Mouse (Mus musculus) spleen, adult 2 months (tissue): ENCODE measurements around the gene Scn8a.

Source experiments
- CTCF ChIP-seq: fragments of 200-500 bp; IDR thresholded peaks from 2 replicates; pipeline ENCODE4 v1.5.1; 2011; ENCODE audit warnings: mild to moderate bottlenecking, inconsistent platforms; ENCODE audit not compliant: insufficient read depth, insufficient read length, insufficient replicate concordance; ENCODE audit errors: extremely low read depth
- POLR2A ChIP-seq: fragments of 200-500 bp; IDR thresholded peaks from 2 replicates; pipeline ENCODE4 v1.6.1; 2011; ENCODE audit warnings: low read depth, low read length, inconsistent platforms

DNA sequence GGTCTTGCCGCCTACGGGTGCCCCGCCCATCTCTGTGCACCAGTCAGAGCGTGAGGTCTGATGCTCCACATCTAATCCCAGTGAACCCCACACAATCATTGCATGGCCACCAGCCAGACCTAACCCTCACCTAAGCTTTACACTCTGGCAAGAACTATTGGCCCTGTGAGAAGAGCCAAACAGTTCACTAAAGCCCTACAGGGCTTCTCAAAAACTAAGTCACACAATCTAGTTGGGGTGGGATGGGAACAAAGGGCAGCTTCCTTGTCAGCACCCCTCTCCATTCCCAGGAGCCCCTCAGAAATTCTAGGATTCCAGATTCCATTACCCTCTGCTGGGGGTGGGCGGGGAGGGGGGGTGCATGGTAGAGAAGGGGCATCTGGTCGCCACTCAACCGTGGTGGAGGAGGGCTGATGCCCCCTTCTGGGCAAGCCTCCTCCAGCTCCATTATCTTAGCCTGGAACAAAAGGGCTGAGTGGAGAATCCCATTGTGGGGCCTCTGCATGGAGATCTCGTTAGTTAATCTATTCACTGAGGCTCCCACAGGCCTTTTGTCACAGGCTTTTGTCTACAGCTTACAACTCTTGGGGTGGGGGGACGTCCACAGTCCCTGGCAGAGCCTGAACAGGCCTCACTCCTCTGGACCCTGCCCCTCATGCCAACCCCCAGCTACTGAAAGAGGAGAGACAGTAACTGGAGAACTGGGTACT lies 190.1 kb downstream of the Scn8a start:
- TF ChIP-seq POLR2A = no peak
- TF ChIP-seq CTCF = no peak
